Mouse (Mus musculus) CH12.LX (cell line): ENCODE measurements around the gene Med23. TPM values are rescaled to one million over a fixed set of nuclear protein-coding genes. Genes with fewer than 3 reads are reported as not detected.

Experiments used
- DNase-seq: peaks from one replicate; pipeline ENCODE4 v3.0.0-alpha.2; 2013; ENCODE audit errors: extremely low read depth
- H3K27ac ChIP-seq: 2 replicates; pipeline ENCODE4 v1.5.1; 2012; ENCODE audit warnings: low read depth, mild to moderate bottlenecking, control low read depth, moderate library complexity; ENCODE audit not compliant: insufficient read depth
- H3K27me3 ChIP-seq: replicated peaks from 2 replicates; pipeline ENCODE3; 2012; ENCODE audit warnings: inconsistent platforms
- H3K36me3 ChIP-seq, 2 experiments: replicated peaks in 1 of 2; 2 replicates each; pipeline versions ENCODE3 to v1.6.1; 2012; ENCODE audit warnings: inconsistent platforms in 1 of 2, low read length in 1 of 2, mild to moderate bottlenecking in 1 of 2, mixed read lengths in 1 of 2, moderate library complexity in 1 of 2; ENCODE audit not compliant: control insufficient read depth in 1 of 2, insufficient read depth in 1 of 2
- H3K4me1 ChIP-seq, 2 experiments: 2 replicates each; pipeline ENCODE4 v1.6.1; 2012; ENCODE audit warnings: inconsistent platforms in 1 of 2, moderate library complexity in 1 of 2; ENCODE audit not compliant: insufficient read depth in 2 of 2, control insufficient read depth in 1 of 2
- H3K4me2 ChIP-seq: 2 replicates; pipeline ENCODE4 v1.6.1; 2012; ENCODE audit warnings: low read depth, mild to moderate bottlenecking, control low read depth; ENCODE audit not compliant: poor library complexity, insufficient read depth, severe bottlenecking
- H3K4me3 ChIP-seq, 3 experiments: fragments of 150-350 bp in 1 of 3; sonication (generic) in 1 of 3; replicated peaks in 1 of 3; 2 replicates each; pipeline versions ENCODE3 to v1.5.1; 2011 to 2012; ENCODE audit warnings: low read depth in 2 of 3, low read length in 2 of 3, mild to moderate bottlenecking in 2 of 3, moderate library complexity in 2 of 3, control low read depth in 1 of 3, improper control_type of control experiment in 1 of 3, inconsistent platforms in 1 of 3, mixed read lengths in 1 of 3; ENCODE audit not compliant: poor library complexity in 1 of 3
- H3K79me2 ChIP-seq: replicated peaks from 2 replicates; pipeline ENCODE4 v1.6.1; 2012; ENCODE audit warnings: mild to moderate bottlenecking, moderate library complexity; ENCODE audit not compliant: control insufficient read depth, poor library complexity, insufficient read depth, severe bottlenecking; ENCODE audit errors: extremely low read depth
- H3K9ac ChIP-seq: 2 replicates; pipeline ENCODE4 v1.6.1; 2012; ENCODE audit warnings: low read depth, mild to moderate bottlenecking, control low read depth, moderate library complexity; ENCODE audit not compliant: insufficient read depth
- H3K9me3 ChIP-seq: replicated peaks from 2 replicates; pipeline ENCODE3; 2012; ENCODE audit warnings: low read length, inconsistent platforms, mixed read lengths
- BHLHE40 ChIP-seq: IDR thresholded peaks from 2 replicates; pipeline ENCODE4 v1.6.1; 2011; ENCODE audit warnings: mild to moderate bottlenecking, low read depth, low read length, improper control_type of control experiment
- CHD1 ChIP-seq: IDR thresholded peaks from 2 replicates; pipeline ENCODE4 v1.6.1; 2012; ENCODE audit warnings: low read depth, low read length, improper control_type of control experiment, inconsistent platforms
- CHD2 ChIP-seq: IDR thresholded peaks from 2 replicates; pipeline ENCODE4 v1.6.1; 2011; ENCODE audit warnings: low read length, improper control_type of control experiment
- CTCF ChIP-seq, 2 experiments: IDR thresholded peaks in 1 of 2; conservative IDR thresholded peaks in 1 of 2; 2 replicates each; pipeline ENCODE4 v1.5.1; 2011 to 2012; ENCODE audit warnings: low read depth in 2 of 2, low read length in 2 of 2, improper control_type of control experiment in 1 of 2, inconsistent platforms in 1 of 2, mild to moderate bottlenecking in 1 of 2, moderate library complexity in 1 of 2
- E2F4 ChIP-seq: IDR thresholded peaks from 2 replicates; pipeline ENCODE4 v1.6.1; 2011; ENCODE audit warnings: low read depth, low read length, improper control_type of control experiment; ENCODE audit not compliant: insufficient replicate concordance
- ELF1 ChIP-seq: IDR thresholded peaks from 2 replicates; pipeline ENCODE4 v1.6.1; 2014; ENCODE audit warnings: low read depth, mild to moderate bottlenecking, inconsistent platforms, low read length, improper control_type of control experiment
- EP300 ChIP-seq: IDR thresholded peaks from 2 replicates; pipeline ENCODE4 v1.6.1; 2011; ENCODE audit warnings: low read length, improper control_type of control experiment
- ETS1 ChIP-seq: conservative IDR thresholded peaks from 2 replicates; pipeline ENCODE4 v1.6.1; 2012; ENCODE audit warnings: low read depth, mild to moderate bottlenecking, inconsistent platforms, low read length, improper control_type of control experiment, moderate library complexity
- GABPA ChIP-seq: IDR thresholded peaks from 2 replicates; pipeline ENCODE4 v1.6.1; 2012; ENCODE audit warnings: low read depth, low read length, improper control_type of control experiment, inconsistent platforms; ENCODE audit not compliant: insufficient replicate concordance
- HCFC1 ChIP-seq: IDR thresholded peaks from 2 replicates; pipeline ENCODE4 v1.6.1; 2012; ENCODE audit warnings: low read depth, mild to moderate bottlenecking, inconsistent platforms, low read length, improper control_type of control experiment
- IRF4 ChIP-seq: IDR thresholded peaks from 2 replicates; pipeline ENCODE4 v1.6.1; 2014; ENCODE audit warnings: low read depth, mild to moderate bottlenecking, inconsistent platforms, low read length, improper control_type of control experiment
- JUN ChIP-seq: IDR thresholded peaks from 2 replicates; pipeline ENCODE4 v1.6.1; 2011; ENCODE audit warnings: low read depth, mild to moderate bottlenecking, low read length, improper control_type of control experiment, moderate library complexity; ENCODE audit not compliant: insufficient read depth
- JUND ChIP-seq: conservative IDR thresholded peaks from 2 replicates; pipeline ENCODE4 v1.6.1; 2011; ENCODE audit warnings: low read depth, low read length, improper control_type of control experiment
- KAT2A ChIP-seq: IDR thresholded peaks from 2 replicates; pipeline ENCODE4 v1.6.1; 2012; ENCODE audit warnings: low read length, improper control_type of control experiment, inconsistent platforms; ENCODE audit not compliant: insufficient replicate concordance
- MAFK ChIP-seq: IDR thresholded peaks from 2 replicates; pipeline ENCODE4 v1.6.1; 2011; ENCODE audit warnings: low read length, improper control_type of control experiment; ENCODE audit not compliant: insufficient replicate concordance
- MAX ChIP-seq: IDR thresholded peaks from 2 replicates; pipeline ENCODE4 v1.6.1; 2011; ENCODE audit warnings: low read length, improper control_type of control experiment
- MAZ ChIP-seq: IDR thresholded peaks from 2 replicates; pipeline ENCODE4 v1.6.1; 2012; ENCODE audit warnings: low read depth, mild to moderate bottlenecking, inconsistent platforms, low read length, improper control_type of control experiment, moderate library complexity
- MEF2A ChIP-seq: IDR thresholded peaks from 2 replicates; pipeline ENCODE4 v1.6.1; 2014; ENCODE audit warnings: low read depth, mild to moderate bottlenecking, inconsistent platforms, low read length, improper control_type of control experiment, borderline replicate concordance
- MXI1 ChIP-seq: IDR thresholded peaks from 2 replicates; pipeline ENCODE4 v1.6.1; 2011; ENCODE audit warnings: mild to moderate bottlenecking, low read depth, low read length, improper control_type of control experiment
- MYC ChIP-seq: IDR thresholded peaks from 2 replicates; pipeline ENCODE4 v1.6.1; 2011; ENCODE audit warnings: low read depth, mild to moderate bottlenecking, improper control_type of control experiment, low read length
- NELFE ChIP-seq: IDR thresholded peaks from 2 replicates; pipeline ENCODE4 v1.6.1; 2011; ENCODE audit warnings: low read depth, low read length, improper control_type of control experiment
- NRF1 ChIP-seq: IDR thresholded peaks from 2 replicates; pipeline ENCODE4 v1.6.1; 2014; ENCODE audit warnings: low read depth, mild to moderate bottlenecking, inconsistent platforms, low read length, improper control_type of control experiment, moderate library complexity
- PAX5 ChIP-seq: IDR thresholded peaks from 2 replicates; pipeline ENCODE4 v1.6.1; 2012; ENCODE audit warnings: low read length, inconsistent platforms, mixed read lengths
- POLR2A ChIP-seq: IDR thresholded peaks from 2 replicates; pipeline ENCODE4 v1.6.1; 2011; ENCODE audit warnings: low read depth, mild to moderate bottlenecking, improper control_type of control experiment, low read length
- POLR2AphosphoS2 ChIP-seq: IDR thresholded peaks from 2 replicates; pipeline ENCODE4 v1.6.1; 2011; ENCODE audit warnings: low read depth, low read length, improper control_type of control experiment
- RAD21 ChIP-seq: IDR thresholded peaks from 2 replicates; pipeline ENCODE4 v1.6.1; 2011; ENCODE audit warnings: low read depth, mild to moderate bottlenecking, low read length, improper control_type of control experiment, moderate library complexity
- RCOR1 ChIP-seq: conservative IDR thresholded peaks from 2 replicates; pipeline ENCODE4 v1.6.1; 2012; ENCODE audit warnings: low read depth, mild to moderate bottlenecking, inconsistent platforms, low read length, improper control_type of control experiment
- SIN3A ChIP-seq: IDR thresholded peaks from 2 replicates; pipeline ENCODE4 v1.6.1; 2012; ENCODE audit warnings: low read length, improper control_type of control experiment, inconsistent platforms
- SMC3 ChIP-seq: IDR thresholded peaks from 2 replicates; pipeline ENCODE4 v1.6.1; 2011; ENCODE audit warnings: low read depth, low read length, improper control_type of control experiment
- TBP ChIP-seq: conservative IDR thresholded peaks from 2 replicates; pipeline ENCODE4 v1.6.1; 2011; ENCODE audit warnings: low read depth, low read length, improper control_type of control experiment
- TCF12 ChIP-seq: IDR thresholded peaks from 2 replicates; pipeline ENCODE4 v1.6.1; 2014; ENCODE audit warnings: low read depth, mild to moderate bottlenecking, inconsistent platforms, low read length, improper control_type of control experiment
- UBTF ChIP-seq: IDR thresholded peaks from 2 replicates; pipeline ENCODE4 v1.6.1; 2012; ENCODE audit warnings: low read depth, mild to moderate bottlenecking, inconsistent platforms, low read length, improper control_type of control experiment, moderate library complexity
- USF1 ChIP-seq: IDR thresholded peaks from 2 replicates; pipeline ENCODE4 v1.6.1; 2014; ENCODE audit warnings: low read depth, mild to moderate bottlenecking, inconsistent platforms, low read length, improper control_type of control experiment
- USF2 ChIP-seq: conservative IDR thresholded peaks from 2 replicates; pipeline ENCODE4 v1.6.1; 2011; ENCODE audit warnings: low read depth, low read length, improper control_type of control experiment
- ZC3H11A ChIP-seq: IDR thresholded peaks from 2 replicates; pipeline ENCODE4 v1.6.1; 2012; ENCODE audit warnings: low read depth, mild to moderate bottlenecking, inconsistent platforms, low read length, improper control_type of control experiment
- ZKSCAN1 ChIP-seq: IDR thresholded peaks from 2 replicates; pipeline ENCODE4 v1.6.1; 2012; ENCODE audit warnings: low read depth, inconsistent platforms, low read length, improper control_type of control experiment, borderline replicate concordance
- ZMIZ1 ChIP-seq: IDR thresholded peaks from 2 replicates; pipeline ENCODE4 v1.6.1; 2012; ENCODE audit warnings: low read depth, mild to moderate bottlenecking, inconsistent platforms, low read length, improper control_type of control experiment
- ZNF384 ChIP-seq: IDR thresholded peaks from 2 replicates; pipeline ENCODE4 v1.6.1; 2012; ENCODE audit warnings: low read depth, low read length, improper control_type of control experiment, inconsistent platforms
- dilution Hi-C: fragments of 300-500 bp; cut with MboI; formaldehyde crosslinking; loops from 2 replicates; pipeline ENCODE4 v1.14.3; 2020; ENCODE audit warnings: low sequenced_read_pairs; ENCODE audit not compliant: extremely low pct_unique_long_range_greater_than_20kb, extremely low pct_ligation_motif_present
- in situ Hi-C: fragments of 300-500 bp; cut with MboI; formaldehyde crosslinking; loops from 3 replicates; pipeline ENCODE4 v1.14.3; 2019; ENCODE audit warnings: low sequenced_read_pairs, low pct_ligation_motif_present, low pct_unique_long_range_greater_than_20kb, mixed read lengths
- polyA plus RNA-seq: library from polyadenylated mRNA; unstranded; fragments of >175 nt; gene quantifications from 2 replicates; pipeline ENCODE4 v1.2.1, GENCODE M21; 2012; ENCODE audit warnings: low read depth; ENCODE audit not compliant: insufficient read length
- total RNA-seq, 2 experiments: library from RNA; depleted of rRNA; stranded (reverse); fragments of 300-350 nt in 1 of 2; fragments of >200 nt in 1 of 2; gene quantifications; 2 replicates each; pipeline ENCODE4 v1.2.3; 2012 to 2014

The Med23 gene
- total and polyA plus RNA-seq, 3 experiments, result 43.5 to 45.7 (median 45.6) TPM

DNA sequence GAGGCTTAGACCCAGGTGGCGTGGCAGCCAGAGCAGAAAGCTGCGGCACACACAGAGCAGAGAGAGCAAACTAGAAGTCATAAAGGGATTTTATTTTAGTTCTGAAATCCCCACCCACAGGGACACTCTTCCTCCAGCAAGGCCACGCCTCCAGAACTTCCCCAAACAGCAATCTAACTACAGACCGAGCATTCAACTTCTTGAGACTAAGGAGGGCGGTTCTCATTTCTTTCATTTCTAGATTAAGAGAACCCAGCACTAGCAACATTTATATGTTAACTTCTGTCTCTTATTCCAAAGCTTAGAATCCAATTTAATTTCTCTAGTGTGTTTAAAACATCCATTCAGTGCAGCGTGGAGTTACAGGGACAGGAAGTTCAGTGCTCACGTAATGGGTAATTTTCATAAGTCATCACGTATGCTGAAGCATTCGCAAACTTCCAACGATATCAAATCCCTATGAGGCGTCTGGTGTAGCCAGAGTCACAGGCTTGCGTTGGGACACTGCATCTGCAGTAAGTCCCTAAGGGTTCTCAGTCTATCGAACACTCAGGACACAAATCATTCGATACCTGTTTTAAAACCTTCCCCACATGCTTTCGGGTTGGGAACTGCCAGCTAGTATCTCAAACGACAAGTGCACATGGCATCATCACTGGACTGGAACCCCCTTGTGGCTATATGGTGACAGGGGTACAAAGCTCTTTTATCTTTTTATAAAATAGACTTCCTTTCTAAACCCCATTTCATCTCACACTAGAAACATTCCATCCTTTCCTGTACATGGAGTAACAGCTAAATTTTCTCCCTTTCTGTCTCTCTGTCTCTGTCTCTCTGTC, 45.9 kb upstream of the Med23 start:
- Histone ChIP-seq H3K79me2 (no peaks in the 10 kb centered on the region; the same call in 1 of the 2 replicates), H3K27ac (peak overlapping the region; percentile 82; the same call in 1 of the 2 replicates), H3K4me1 (peaks cover 5 to 24% of the 10 kb centered on the region in 2 experiments; a peak in 3 of 4 replicates), H3K4me3 (peak overlapping the region; percentile 15 to 53 (median 40)), H3K4me2 (peak overlapping the region; percentile 60), H3K9me3 (no peaks in the 10 kb centered on the region), H3K9ac (peak overlapping the region; percentile 65), H3K36me3 (no peaks in the 10 kb centered on the region), H3K27me3 (no peaks in the 10 kb centered on the region)
- TF ChIP-seq NELFE, result peak; percentile 54; the same call in 1 of the 2 replicates
- no peak for TF ChIP-seq KAT2A
- no peak for TF ChIP-seq EP300
- no peak for TF ChIP-seq ZMIZ1
- no peak for TF ChIP-seq MXI1
- TF ChIP-seq HCFC1, result peak; percentile 24; the same call in 1 of the 2 replicates
- peak; percentile 34; the same call in 1 of the 2 replicates for TF ChIP-seq TCF12
- TF ChIP-seq NRF1, result no peak
- no peak; the same call in none of the 2 replicates for TF ChIP-seq SIN3A
- no peak for TF ChIP-seq ZNF384
- TF ChIP-seq ZC3H11A, result no peak
- TF ChIP-seq TBP, result peak; percentile 84
- TF ChIP-seq JUN, result no peak
- TF ChIP-seq CTCF (conservative IDR thresholded peaks at IDR 0.05 in 1 of 2, IDR thresholded peaks at IDR 0.05 in 1 of 2; ENCODE audit: low read depth in 2 of 2, low read length in 2 of 2), result no peak; a peak in 1 of 4 replicates
- TF ChIP-seq USF1, result no peak
- no peak; the same call in 1 of the 2 replicates for TF ChIP-seq ETS1
- TF ChIP-seq MYC, result peak; percentile 59; the same call in 1 of the 2 replicates
- no peak for TF ChIP-seq PAX5
- no peak for TF ChIP-seq E2F4
- no peak for TF ChIP-seq MAFK
- no peak for TF ChIP-seq JUND
- TF ChIP-seq ZKSCAN1, result no peak
- TF ChIP-seq SMC3, result no peak
- TF ChIP-seq BHLHE40, result no peak; the same call in 1 of the 2 replicates
- TF ChIP-seq ELF1, result no peak
- TF ChIP-seq POLR2A, result peak; percentile 70
- no peak for TF ChIP-seq MEF2A
- no peak for TF ChIP-seq USF2
- 0 out of 2 replicates have a peak, but pooled peaks have one; percentile 3 for TF ChIP-seq IRF4
- TF ChIP-seq UBTF, result no peak
- no peak for TF ChIP-seq CHD1
- no peak for TF ChIP-seq MAZ
- 0 out of 2 replicates have a peak, but pooled peaks have one; percentile 29 for TF ChIP-seq MAX
- TF ChIP-seq RCOR1, result no peak
- no peak for TF ChIP-seq POLR2AphosphoS2
- no peak for TF ChIP-seq RAD21
- no peak for TF ChIP-seq CHD2
- no peak for TF ChIP-seq GABPA
- dilution Hi-C loops, result no loop called here
- peak; percentile 84 for DNase-seq
- in situ Hi-C loops, result no loop called here
